Mouse (Mus musculus) brown adipose tissue, adult 24 weeks (tissue): ENCODE results near the gene Terf2. TPM values are rescaled to one million over a fixed set of nuclear protein-coding genes. Genes with fewer than 3 reads are reported as not detected.

Source experiments
- H3K27ac ChIP-seq: fragments of 200-500 bp; replicated peaks from 2 replicates; pipeline ENCODE4 v1.5.1; 2012; ENCODE audit warnings: low read depth, mild to moderate bottlenecking, low read length
- H3K4me1 ChIP-seq: fragments of 200-500 bp; 2 replicates; pipeline ENCODE4 v1.6.1; 2012; ENCODE audit warnings: low read length, mixed read lengths; ENCODE audit not compliant: control insufficient read depth, insufficient read depth, insufficient read length
- H3K4me3 ChIP-seq: fragments of 200-500 bp; 2 replicates; pipeline ENCODE4 v1.5.1; 2012; ENCODE audit warnings: low read depth, mild to moderate bottlenecking, low read length, moderate library complexity; ENCODE audit not compliant: insufficient read depth
- polyA plus RNA-seq: library from polyadenylated mRNA; stranded (reverse); fragments of >200 nt; gene quantifications from 2 replicates; pipeline ENCODE4 v1.2.4, GENCODE M21; 2012; ENCODE audit not compliant: missing spikeins, insufficient read depth, insufficient read length

The Terf2 gene
- polyA plus RNA-seq: 6.7 and 9.0 TPM in 2 replicates

DNA sequence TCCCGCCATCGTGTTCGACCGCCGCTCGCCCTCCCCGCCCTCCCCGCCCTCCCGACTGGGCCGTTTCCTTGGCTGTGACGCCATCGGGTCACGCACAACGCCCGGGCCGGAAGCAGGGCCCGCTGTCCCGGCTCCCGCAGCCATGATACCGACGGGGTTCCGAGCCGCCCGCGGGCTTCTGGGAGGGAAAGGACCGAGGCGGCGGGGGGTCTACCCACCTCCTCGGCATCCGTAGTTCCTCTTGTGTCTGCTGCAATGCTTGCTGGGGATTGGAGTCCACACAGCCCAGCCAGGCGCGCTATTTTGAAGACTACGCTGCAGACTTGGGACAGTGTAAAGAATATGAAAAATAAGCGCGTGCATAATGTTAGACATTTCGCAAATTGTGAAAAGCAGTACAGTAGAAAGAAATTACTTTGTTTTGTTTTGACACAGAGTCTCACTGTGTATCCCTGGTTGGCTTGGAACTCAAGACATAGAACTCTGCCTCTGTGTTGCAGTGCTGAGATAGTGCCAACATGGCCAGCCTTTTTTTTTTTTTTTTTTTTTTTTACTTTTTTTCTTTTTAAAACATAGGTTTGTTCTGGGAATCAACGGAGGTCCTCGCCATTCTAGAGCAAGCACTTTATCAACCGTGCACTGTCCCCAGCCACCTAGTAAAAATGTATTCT, at the start of gene Terf2:
Gene Terf2 (minus strand): TSS at position 182 of the 671 bp plus-strand sequence.
- peak within 1 kb of the TSS; percentile 77 for H3K27ac ChIP-seq
- H3K4me1 ChIP-seq: peaks cover 3% of the 10 kb centered on the region
- H3K4me3 ChIP-seq: peak within 1 kb of the TSS; percentile 98

DNA sequence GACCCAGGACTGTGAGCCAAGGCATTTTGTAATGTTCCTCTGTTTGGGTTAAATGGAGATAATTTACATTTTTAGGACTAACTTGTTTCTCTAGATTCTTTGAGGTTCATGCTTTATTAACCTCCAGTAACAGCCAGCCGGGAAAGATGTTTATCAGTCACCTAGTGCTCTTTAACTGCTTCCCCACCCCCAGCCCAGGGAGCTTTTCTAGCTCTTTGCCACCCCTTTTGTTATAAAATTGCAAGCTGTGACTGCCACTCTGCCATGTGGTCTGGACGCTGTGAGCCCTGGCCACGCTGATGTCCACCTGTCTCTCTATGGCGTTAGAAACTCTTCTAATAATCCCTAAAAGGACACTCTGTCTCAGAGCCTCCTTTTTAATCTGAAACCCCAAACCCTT, 47.2 kb upstream of the Terf2 start:
- H3K4me1 ChIP-seq: peaks cover 10% of the 10 kb centered on the region
- H3K4me3 ChIP-seq: no peak overlapping the region
- no peak overlapping the region for H3K27ac ChIP-seq

DNA sequence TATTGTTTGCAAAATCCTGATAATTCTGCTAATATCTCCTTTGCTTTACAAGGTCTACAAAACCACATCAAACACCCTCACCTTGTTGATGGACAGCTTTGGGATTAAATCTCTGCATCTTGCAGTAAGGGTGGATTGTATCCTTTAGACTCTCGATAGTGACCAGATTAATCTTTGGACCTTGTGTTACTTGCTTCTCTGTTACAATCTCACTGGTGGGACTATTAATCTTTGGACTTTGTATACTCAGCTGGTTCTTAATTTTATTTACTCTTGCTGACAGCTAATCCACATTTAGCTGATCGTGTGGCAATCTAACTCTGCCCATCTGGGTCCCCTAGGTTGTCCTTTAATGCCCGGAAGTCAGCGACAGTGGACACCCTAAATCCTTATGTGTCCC, 46.2 kb upstream of the Terf2 start:
- Histone ChIP-seq H3K4me1 (peaks cover 10% of the 10 kb centered on the region), H3K27ac (no peak overlapping the region), H3K4me3 (no peak overlapping the region)

DNA sequence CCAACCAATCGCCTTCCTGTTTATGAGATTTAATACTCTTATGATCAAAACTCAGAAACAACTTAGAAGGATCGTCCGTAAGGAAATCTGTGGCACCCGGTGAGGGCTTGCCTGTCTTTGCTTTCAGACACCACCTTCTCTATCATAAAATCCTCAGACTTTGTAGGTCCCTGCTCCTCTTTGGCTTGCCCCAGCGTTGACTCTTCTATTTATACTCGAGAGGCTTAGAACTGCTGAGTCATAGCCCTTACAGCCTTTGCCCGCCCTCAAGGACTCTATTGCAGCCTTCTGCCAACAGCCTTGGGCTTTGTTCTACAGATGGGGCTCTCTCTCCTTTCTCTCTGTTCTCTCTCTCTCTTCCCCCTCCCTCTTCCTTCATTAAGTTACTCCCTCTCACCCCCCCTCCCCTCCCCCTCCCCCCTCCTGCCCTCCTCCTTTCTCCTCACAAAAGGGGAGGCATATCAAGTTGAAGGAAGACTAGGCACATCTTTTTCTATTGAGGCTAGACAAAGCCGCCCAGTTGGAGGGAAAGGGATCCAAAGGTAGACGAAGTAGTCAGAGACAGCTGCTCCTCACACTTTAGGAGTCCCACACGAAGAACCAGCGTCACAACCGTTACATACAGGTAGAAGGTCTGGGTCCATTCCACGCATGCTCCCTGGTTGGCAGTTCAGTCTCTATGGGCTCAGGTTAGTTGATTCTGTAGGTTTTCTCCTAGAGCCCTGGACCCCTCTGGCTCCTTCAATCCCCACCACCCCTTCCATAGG, 43.5 kb upstream of the Terf2 start:
- peaks cover 17% of the 10 kb centered on the region for H3K4me1 ChIP-seq
- H3K4me3 ChIP-seq: no peak overlapping the region
- peak overlapping the region; percentile 83 for H3K27ac ChIP-seq

DNA sequence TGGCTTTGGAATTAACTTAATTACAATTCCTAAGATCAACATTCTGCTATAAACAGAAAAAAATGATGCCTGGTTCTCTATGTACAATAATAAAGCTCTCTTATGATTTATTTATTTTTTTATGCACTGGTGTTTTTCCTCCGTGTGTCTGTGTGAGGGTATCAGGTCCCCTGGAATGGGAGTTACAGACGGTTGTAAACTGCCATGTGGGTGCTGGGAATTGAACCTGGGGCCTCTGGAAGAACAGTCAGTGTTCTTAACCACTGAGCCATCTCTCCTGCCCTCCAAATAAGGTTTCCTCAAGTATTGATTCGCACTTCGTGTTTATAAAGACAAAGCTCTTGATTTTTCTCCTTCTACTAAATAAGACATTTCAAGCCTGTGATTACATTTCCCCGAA, 42.0 kb upstream of the Terf2 start:
- H3K4me3 ChIP-seq: no peak overlapping the region
- peak overlapping the region; percentile 79 for H3K27ac ChIP-seq
- H3K4me1 ChIP-seq: peaks cover 25% of the 10 kb centered on the region

DNA sequence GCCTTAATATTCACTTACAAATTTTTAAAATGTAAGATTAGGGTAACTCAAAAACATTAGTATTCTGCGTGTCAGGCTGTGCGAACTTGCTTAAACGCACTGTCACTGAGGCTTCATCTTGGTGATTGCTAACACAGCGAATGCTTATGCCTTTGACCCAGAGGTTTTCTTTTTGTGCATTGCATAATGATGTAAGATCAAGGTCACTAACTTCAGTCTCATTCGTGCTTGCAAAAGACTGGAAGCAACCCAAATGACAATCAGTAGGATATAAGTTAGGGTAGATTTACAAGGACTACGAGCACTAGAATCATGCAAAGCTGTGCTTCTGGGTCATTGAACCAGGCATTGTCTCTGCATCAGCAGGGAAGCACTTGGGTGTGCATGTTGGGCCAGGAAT, 41.2 kb upstream of the Terf2 start:
- Histone ChIP-seq H3K4me1 (peaks cover 30% of the 10 kb centered on the region), H3K27ac (no peak overlapping the region; the same call in 1 of the 2 replicates), H3K4me3 (no peak overlapping the region)

DNA sequence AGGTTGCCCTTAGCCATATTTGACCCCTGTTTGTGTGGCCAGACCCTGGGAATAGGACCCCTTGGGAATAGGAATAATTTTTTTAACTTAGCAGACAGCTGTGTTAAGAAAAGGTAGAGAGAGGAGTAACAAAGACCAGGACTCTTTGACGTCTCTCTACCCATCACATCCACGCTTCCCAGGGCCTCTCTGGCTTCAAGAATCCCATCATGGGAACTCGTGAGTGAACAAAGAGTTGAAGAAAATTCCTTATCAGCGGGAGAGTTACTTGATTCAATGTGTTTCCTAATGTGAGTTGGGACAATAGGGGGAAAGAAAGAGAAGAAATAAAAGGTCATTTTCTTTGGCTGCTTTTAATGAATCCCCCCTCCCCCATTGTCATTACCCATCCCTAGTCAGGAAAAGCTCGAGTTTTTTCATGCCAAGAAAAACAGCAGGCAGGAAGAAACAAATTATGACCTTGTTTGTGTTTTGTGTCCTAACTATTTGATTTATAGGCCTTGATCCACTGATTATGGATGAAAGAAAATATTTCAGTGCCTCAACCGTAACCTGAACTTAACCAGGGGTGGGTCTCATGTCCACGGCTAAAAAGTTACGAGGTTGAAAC, 39.8 kb upstream of the Terf2 start:
- H3K4me1 ChIP-seq: peaks cover 30% of the 10 kb centered on the region
- H3K27ac ChIP-seq: peak overlapping the region; percentile 74
- H3K4me3 ChIP-seq: no peak overlapping the region

DNA sequence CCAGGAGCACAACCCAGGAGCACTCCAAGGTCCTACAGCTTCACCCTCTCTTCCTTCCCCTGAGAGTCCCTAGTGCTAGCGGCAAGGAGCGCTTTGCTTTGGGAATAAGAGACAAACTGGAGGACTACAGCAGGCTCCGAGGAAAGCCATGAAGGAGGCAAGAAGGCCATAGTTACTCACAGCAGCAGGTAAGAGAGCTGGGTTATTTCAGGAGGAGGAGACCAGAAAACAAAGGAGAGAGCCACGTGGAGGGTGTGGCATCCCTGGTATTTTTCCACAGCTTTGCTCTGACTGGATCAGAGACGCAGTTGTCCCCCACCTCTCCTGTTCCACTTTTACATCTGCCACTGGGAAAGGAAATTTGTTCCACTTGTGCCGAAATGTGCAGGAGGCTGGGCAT, 37.5 kb upstream of the Terf2 start:
- peak overlapping the region; percentile 37 for H3K27ac ChIP-seq
- H3K4me3 ChIP-seq: peak overlapping the region; percentile 27; the same call in 1 of the 2 replicates

DNA sequence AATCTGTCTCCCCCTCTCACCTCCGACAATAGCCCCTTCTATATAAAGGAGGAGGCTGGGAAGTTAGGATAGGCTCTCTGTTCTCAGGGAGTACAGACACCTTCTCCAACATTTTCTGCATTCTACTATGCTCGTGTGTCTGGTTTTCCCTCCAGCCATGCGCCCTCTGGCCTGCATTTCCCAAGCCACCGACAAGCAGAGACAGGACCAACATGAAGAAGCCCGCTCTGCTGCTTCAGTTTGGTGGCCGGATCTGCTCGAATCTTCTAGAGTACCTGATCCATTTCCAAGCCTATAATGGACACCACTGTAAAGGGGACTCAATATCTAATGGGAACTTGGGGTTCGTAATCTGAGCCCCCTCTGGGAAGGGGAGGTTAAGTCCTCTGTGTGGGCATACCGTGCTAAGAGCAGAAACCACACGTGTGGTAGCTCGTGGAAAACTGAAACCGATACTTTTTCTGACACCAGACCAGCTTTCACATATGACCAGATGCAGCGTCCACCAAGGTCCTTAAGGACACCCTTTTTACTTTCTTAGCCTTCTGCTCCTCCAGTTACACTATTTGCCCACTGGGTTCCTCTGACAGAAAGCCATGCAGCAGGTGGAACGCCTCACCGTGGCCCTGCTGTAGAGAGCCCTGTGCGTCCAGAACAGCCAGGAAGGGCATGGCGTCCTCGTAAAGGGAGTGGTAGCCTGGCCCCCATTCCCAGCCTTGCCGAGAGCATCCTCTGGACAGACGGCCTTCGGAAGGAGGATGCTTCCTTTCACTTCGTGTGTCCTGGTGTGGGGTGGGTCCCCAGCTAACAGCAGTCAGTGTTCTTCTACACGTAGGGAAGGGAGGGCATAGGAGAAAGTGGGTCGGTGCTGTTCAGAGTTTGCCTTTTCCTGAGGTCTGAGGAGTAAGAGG, 36.5 kb upstream of the Terf2 start:
- peaks cover 30% of the 10 kb centered on the region for H3K4me1 ChIP-seq

More for the DNA sequence above, 37.5 kb upstream of the Terf2 start:
- peaks cover 30% of the 10 kb centered on the region for H3K4me1 ChIP-seq

DNA sequence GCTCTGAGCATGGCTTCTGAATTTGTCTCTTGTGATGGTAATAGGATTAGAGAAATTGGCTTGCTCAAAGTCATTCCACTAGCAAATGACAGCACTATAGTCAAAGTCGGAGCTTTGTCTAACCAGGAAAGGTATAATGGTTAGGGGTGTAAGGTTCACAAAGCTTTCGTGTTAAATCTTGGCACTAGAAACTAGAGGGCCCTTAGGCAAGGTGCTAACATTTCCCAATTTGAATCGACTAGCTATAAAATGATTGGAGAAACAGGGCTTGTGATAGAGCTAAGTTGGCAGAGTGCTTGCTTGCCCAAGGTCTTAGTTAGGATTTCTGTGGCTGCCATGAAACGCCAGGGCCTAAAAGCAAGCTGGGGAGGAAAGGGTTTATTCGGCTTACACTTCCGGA, 33.7 kb upstream of the Terf2 start:
- Histone ChIP-seq H3K27ac (peak overlapping the region; percentile 53), H3K4me1 (peaks cover 21% of the 10 kb centered on the region), H3K4me3 (no peak overlapping the region)

More for the DNA sequence above, 36.5 kb upstream of the Terf2 start:
- Histone ChIP-seq H3K27ac (peak overlapping the region; percentile 71), H3K4me3 (no peak overlapping the region)

DNA sequence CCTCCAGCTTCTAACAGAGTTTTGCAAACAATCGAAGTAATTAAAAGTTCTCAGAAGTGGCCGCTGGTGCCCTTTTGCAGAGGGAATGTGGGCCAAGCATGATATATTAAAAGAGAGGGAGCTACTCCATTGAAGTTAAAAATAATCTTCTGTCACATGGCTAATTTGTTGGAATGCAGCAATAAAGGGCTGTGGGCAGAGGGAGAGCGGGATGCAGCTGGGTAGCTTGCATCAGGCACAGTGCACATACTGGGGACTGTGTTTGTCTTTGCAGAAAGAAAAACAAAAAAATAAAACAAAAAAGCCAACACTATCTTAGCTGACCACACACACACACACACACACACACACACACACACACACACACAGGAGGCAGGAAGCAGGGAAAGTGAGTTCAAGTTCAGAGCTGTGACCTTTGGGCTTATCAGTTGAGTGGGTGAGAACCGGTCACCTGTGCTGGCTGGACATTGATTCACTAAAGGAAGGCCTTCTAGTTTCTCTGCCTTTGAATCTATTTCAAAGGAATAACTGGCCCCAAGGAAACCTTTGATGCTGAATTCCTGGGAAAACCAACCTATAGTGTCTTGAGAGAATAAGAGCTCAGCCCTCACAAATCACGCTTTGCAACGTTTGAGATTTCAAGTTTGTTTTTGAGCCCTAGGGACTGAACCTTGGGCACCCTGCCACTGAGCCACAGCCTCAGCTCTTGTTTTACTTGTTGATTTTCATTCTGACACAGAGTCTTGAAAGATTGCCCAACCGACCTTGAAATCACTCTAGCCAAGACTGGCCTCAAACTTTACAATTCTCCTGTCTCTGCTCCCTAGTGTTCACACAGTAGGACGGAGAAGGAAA, 33.1 kb upstream of the Terf2 start:
- peak overlapping the region; percentile 53 for H3K27ac ChIP-seq
- H3K4me3 ChIP-seq: no peak overlapping the region
- peaks cover 19% of the 10 kb centered on the region for H3K4me1 ChIP-seq

DNA sequence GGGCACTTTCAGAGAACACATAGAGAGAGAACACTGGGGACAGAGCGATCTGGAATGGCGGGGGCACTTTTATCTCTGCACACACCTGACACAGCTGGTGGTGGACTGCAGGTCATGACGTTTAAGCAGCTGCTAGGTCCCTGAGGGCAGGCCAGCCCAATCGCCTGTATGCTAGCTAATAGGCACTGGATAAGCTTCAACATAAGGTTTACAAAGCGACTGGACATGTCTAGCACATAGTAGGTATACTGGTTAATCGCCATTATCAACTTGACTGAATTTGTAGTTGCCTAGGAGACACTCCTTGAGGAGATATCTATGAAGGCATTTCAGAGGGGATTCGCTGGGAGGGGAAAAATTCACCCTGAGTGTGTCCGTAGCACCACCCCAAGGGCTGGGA, 28.0 kb upstream of the Terf2 start:
- Histone ChIP-seq H3K27ac (no peak overlapping the region), H3K4me1 (peaks cover 6% of the 10 kb centered on the region; the same call in 1 of the 2 replicates), H3K4me3 (no peak overlapping the region)

DNA sequence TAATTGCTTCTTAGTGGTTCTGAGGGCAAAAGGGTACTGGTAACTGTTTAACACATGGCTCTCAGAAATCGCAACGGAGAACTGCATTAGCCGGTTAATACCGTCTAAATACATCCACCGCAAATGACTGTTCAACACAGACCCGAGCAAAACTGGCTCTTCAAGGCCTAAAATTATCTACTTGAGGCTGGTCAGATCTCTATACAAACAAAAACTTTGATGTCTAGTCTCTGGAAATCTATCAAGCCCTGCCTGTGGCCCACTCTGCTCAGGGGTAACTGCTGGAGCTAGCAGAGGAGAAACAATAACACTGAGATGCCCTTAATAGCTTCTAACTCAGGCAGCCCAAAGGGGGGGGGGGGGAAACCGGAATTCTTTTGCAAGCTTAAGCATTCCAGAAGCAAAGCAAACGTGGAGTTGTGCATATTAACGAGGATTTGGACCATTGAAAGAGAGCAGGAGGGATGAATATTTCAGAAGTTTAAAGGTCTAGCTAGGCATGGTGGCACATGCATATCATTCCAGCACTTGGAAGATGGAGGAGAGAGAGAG, 26.8 kb upstream of the Terf2 start:
- Histone ChIP-seq H3K4me1 (peaks cover 7% of the 10 kb centered on the region; the same call in 1 of the 2 replicates), H3K4me3 (no peak overlapping the region), H3K27ac (no peak overlapping the region)
